Mouse (Mus musculus) neural tube, embryonic 15.5 days (tissue): ENCODE data around the gene Gm26727. TPM values are rescaled to one million over a fixed set of nuclear protein-coding genes. Genes with fewer than 3 reads are reported as not detected.

Source experiments
- polyA plus RNA-seq: library from polyadenylated mRNA; unstranded; fragments of >200 nt; fragmentation: Nextera tagmentation; extraction: Ambion mirVana; gene quantifications from 2 replicates; pipeline ENCODE4 v1.2.1, GENCODE M21; 2015

Gm26727 gene
- polyA plus RNA-seq, 1 experiment from 2014 or later, result not detected

Other genes starting within 250 kb of the Gm26727 start
- gene Gm21830, start 19.5 kb downstream of the Gm26727 start, polyA plus RNA-seq, result not detected in 2 replicates
- 0.05 TPM in 1 of 2 replicates, not detected in the other for gene Xirp2, start 12.8 kb upstream of the Gm26727 start, polyA plus RNA-seq
- 48.0 and 59.7 TPM in 2 replicates for gene B3galt1, start 132.7 kb upstream of the Gm26727 start, polyA plus RNA-seq